Mouse (Mus musculus) gastrocnemius, postnatal 25 days (tissue): ENCODE data around the gene Myo1e. TPM values are rescaled to one million over a fixed set of nuclear protein-coding genes. Genes with fewer than 3 reads are reported as not detected.

Experiments used
- DNase-seq: peaks from one replicate; pipeline ENCODE4 v3.0.0; 2022
- long read RNA-seq, 2 experiments: library from polyadenylated mRNA; stranded (forward); transcript quantifications; one replicate each; pipeline ENCODE4 v2.0.0; 2021
- total RNA-seq, 2 experiments: library from RNA; stranded (reverse); gene quantifications; 1 replicate in 1 of 2; 2 replicates in 1 of 2; pipeline ENCODE4 v1.2.3; 2021

The Myo1e gene
- 1 to 10 TPM; 8.6 to 8.9 TPM for total RNA-seq
- long read RNA-seq, experiment 1, full-length matches to known transcripts = 4 of 31 reads
- long read RNA-seq, experiment 1, partial matches to known transcripts = 1 of 31 reads
- long read RNA-seq, experiment 1, other reads (novel, unspliced or antisense) = 26 of 31 reads
- long read RNA-seq, experiment 2, full-length matches to known transcripts = 5 of 20 reads
- long read RNA-seq, experiment 2, partial matches to known transcripts = 0 of 20 reads
- long read RNA-seq, experiment 2, other reads (novel, unspliced or antisense) = 15 of 20 reads

DNA sequence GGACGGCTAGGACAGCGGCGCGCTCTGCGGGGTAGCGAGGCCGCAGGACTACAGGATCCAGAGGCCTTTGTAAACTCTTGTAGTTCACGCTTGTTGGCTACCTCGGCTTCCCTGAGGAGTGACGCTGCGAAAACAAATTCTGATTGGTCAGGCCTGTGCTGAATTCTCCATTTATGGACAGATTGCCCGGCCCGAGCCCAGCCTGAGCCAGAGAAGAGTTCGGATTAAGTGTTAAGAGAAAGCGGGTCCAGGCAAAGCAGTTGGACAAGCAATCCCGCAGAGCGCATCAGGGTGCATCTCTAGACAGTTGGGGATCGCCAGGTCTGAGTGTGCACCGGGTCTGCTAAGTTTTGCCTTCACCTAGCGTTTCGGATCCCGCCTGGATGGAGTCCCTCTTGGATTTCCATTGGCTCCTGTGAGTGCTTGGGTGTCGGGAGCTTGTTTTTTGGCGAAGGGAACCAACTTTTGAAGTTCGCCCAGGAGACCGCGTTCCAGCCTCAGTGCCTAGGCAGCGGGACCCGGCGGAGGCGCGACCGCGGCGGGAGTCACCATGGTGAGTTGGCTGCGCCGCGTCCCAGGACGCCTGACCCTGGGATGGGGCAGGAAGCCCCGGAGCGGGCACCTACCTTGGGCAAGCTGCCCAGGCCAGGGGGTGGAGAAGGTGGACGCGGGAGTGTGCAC is at the start of gene Myo1e:
Gene Myo1e (plus strand): TSS at position 200 of the 681 bp plus-strand sequence.
- DNase-seq = peak; percentile 92

DNA sequence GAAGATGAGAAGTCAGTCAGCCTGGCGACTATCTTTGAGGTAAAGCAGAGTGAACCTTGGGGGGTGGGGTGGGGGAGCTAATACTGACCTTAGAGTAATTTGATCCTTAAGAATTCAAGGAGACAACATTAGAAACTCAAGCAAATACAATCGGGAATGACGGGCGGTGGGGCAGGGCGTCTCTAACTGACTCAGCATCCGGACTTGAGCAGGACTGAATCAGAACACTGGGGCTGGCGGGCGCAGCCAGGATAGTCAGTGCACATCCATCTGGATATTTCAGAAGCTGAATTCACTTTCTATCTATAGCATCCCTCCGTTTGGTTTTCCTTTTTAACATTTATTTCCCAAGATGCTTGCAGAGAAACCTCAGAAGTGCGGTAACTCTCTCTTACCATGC is 47.1 kb upstream of the Myo1e start:
- no peak for DNase-seq

DNA sequence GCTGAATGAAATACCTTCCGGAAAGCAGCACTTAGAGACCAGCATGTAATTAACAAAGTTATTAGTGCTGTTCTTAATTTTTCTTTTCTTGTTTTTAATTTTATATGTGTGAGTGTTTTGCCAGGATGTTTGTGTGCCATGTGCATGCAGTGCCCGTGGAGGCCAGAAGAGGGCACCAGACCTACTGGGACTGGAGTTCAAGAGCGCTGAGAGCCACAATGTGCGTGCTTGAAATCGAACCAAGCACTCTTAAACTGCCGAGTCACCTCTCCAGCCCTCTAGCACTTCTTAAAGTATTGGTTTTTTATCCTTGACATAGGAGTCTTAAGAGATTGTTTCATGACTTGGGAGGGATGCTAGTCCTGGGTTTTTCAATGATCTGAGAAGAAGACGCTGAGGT is 38.2 kb upstream of the Myo1e start:
- DNase-seq = no peak

DNA sequence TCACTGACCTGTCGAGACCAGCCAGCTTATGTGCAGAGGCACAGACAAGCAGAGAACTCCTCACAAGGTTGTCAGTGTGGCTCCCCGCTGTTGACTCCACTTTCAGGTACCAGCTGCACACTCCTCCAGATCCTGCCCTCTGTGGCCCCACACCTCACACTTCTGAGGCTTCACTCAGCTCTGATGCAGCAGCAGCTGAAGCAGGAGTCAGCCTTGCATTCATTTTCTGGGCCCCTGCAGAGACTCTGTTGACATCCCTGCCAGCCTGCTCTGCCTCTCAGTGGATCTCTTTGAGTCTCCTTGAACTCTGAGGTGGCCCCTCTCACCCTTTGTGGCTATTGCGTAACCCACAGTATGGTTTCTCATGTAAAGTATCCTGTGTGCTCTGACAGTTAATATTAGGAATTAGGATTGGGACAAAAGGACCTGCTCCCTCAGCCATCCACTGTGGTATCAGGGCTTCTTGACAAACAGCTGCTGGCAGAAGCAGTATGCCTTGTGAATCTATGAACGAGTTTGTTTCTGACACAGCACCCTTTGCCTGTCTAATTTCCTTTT is 32.8 kb upstream of the Myo1e start:
- DNase-seq = no peak

DNA sequence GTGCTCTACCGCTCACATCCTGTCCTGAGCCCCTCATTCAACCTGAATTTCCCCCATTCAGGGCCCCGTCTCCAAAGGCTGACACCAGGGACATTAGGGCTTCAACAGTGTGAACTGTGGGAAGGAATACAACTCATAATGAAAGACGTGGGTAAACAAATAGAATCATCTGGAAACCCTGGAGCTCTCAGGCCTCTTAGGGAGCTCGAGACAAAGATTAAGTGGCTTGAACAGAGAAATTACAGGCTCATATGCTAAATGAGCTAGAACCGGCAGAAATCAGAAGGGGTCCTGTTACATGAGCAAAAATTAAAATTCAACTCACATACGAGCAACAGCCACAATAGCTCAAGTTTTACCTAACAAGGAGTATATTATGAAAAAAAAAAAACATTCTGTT is 32.3 kb upstream of the Myo1e start:
- no peak for DNase-seq

DNA sequence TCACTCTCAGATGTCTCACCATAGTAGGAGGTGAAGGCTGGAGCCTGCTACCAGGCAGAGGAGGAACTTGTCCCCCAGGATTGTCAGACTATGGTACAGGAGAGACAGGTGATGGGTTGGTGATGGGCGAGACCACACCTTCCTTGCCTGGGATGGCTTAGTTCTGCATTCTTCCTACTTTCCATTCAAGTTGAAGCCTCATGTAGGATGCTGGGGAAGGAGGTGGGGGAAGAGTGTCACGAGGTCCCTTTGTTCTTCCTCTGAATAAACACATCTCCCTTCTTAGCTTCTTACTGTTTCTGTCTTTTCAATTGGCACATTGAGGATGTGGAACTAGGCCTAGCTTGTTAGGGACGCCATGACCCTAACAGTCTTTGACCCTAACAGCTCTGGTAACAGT is 30.9 kb upstream of the Myo1e start:
- DNase-seq = no peak

DNA sequence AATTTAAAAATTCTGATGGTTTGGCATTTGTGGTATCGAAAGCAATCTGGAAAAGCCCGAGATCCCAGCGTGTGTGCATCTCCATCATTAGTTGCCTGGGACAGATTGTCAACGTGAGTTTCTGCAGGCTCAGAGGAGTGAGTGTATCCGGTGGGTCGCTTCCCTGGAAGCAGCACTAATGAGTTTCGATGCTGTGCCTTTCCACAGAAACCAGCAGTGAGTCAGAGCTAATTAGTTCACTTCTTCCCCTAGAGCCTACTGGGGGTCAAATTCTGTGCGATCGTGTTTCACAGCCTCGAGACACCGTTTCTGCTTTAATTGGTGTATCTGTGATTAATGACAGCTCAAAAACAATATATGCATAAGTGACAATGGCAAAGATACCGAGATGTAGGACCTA is 25.4 kb upstream of the Myo1e start:
- DNase-seq = no peak

DNA sequence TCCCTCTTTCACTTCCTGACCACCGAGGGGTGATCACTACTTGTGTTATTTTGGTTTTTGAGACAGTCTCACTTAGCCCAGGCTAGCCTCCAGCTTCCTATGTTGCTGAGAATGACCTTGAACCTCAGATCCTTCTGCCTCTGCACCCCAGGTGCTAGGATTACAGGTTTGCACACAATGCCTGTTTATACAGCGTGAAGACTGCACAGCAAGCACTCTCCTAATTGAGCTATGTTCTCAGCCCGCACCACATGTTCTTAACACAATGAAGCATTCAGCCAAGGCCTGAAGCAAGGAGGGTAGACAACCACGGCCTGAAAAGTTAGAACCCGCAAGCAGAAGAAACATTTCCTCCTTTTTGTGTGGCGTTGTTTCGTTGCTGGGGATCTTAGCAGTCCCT is 24.5 kb upstream of the Myo1e start:
- no peak for DNase-seq

DNA sequence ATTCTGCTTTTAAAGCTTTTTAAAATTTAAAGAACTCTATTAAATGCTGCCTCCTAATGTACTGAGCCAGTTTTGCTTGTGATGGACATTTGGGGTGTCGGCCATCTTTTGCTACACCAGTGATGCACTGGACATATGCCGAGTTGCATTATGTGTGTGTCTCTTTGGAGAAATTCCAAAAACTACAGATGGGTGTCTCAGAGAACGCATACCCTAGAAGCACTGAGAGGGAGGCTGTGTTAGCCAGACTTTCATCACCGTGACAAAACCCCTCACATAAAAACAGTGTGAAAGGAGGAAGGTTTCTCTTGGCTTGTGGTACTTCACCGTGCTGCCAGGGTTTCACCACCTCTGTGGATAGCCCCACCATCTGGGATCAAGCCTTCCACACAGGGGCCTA is 14.8 kb upstream of the Myo1e start:
- no peak for DNase-seq

DNA sequence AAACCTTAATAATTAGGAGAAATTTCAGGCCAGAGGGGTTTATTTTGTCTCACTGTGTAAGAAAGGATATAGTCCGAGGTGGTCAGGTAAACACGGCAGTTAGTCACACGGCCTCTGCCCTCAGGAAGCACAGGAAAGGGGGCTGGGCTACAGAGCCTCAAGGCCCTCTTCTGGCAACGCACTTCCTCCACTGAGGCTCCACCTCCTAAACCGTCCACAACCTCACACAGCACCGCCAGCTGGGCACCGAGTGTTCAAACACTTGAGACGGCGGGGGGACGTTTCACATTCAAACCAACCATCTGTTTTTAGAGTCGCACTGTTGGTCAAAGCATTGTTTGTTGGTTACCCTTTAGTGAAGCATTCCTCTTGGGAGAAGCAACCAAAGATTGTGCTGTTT is 12.5 kb upstream of the Myo1e start:
- DNase-seq = no peak

DNA sequence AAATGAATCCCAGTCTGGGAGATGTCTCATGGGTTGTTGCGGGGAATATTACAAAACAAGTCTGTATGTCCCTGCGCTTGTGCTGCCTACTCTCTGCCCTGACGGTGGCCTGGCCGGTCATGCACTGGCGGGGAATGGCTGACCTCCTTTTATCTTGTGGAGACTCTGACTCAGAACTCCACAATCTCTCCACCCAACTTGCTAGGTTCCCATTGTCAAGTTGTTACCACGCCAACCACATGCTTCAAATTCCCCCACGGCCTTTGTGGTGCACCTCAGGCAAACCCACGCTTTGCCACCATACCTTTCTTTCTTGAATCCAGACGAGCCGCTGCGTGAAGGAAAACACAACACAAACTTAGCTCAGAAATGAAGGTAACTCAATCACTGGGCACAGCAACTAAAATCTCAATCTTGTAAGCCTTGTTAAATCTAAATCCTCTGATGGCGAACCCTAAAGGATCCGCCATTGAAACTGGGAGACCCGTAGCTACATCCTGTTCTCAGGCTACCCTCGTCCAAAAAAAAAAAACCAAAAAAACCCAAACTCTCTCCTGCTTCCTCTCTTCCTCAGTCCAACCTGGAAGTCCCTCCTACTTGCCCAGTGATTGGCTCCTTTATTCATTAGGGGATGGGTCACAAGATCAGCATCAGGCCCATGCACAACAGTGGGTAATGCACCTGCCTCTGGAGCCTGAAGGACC is 10.0 kb upstream of the Myo1e start:
- no peak for DNase-seq

DNA sequence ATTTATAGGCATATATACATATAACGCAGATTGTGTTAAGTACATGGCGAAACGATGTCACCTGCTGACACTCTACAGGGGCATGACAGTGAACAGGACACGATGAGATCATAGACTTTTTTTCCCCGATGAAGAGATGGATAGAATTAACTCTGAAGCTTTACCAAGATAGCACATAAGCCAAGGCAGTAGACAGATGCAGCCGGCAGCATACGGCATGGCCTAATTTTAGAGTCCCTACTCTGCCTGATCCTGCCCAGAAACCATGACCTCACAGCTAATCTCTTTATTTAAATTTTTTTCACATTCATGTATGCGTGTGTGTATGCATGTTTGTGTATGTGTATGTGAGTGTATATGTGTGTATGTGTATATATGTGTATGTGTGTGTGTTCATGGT is 9.2 kb upstream of the Myo1e start:
- DNase-seq = no peak

DNA sequence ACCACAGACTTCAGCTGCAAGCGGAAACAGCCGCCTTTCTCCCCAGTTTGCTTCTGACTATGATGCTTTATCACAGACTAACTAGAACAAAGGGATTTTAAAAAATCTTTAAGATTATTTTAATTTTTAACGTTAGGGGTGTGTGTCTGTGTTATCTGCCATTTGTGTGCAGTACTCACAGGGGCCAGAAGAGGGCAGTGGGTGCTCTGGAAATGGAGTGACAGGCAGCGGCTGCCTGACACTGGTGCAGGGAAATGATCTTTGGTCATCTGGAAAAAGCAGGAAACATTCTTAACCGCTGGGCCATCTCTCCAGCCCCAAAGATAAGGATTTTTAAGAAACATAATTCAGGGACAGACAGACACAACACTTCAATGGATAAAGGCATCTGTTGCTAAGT is 4.4 kb upstream of the Myo1e start:
- DNase-seq = no peak

DNA sequence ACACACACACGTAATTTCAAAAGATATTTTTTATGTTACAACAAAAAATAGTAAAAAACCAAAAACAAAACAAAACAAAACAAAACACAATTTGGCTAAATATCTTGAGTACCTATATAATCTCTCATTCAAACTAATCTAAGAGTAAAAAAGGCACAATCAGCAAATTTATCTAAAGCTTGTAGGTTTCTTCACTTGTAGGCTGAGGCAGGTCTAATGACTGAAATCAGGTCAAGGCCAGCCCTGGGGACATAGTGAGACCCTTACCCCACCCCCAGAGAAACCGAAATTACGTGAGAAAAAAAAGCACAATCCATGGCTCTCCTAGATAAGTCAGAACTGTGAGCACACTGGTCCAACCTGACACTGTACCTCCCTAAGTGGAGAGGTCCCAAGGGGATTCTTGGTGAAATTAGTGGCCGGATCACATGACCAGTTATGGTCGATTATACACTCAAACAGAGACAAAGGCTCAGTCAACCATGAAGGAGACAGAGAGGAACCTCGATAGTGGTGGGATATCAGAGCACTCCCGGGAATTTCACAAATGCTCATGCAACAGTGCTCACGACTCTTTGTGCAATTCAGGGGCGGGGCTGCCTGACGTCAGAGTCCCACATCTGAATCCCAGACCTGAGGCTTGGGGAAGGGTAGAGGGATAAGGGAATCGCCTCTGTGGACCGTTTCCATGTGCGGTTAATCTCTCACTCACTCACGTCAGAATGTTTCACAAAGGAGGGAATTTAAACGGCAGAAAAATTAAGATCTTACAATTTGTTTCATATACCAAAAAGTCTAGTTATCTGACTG is 3.7 kb upstream of the Myo1e start:
- DNase-seq = no peak

DNA sequence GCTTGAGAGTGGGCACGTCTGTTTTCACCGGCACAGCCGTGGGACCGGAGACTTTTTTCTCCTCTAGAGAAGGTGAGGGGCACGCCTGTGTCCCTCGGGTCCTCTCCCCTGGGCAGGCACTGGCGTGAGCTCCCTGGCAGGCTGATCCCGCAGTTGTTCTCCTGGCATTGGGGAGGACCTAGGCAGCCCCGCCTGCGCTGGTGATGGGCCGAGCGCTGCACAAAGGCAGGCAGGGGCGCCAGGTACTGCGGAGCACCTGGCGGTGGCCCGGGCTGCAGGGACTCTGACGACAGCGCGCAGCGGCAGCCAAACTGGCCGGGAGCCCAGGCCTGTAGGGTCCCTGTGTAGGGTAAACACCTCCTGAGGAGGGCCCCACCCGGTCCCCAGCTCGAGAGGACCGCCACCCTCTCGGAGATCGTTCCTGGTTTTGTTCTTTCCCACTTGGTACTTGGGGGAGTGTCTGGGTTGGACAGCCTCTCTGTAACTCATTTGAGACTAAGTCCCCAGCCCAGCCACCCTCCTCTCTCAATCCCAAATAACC is 901 bp downstream of the Myo1e start:
- DNase-seq = peak; percentile 62

DNA sequence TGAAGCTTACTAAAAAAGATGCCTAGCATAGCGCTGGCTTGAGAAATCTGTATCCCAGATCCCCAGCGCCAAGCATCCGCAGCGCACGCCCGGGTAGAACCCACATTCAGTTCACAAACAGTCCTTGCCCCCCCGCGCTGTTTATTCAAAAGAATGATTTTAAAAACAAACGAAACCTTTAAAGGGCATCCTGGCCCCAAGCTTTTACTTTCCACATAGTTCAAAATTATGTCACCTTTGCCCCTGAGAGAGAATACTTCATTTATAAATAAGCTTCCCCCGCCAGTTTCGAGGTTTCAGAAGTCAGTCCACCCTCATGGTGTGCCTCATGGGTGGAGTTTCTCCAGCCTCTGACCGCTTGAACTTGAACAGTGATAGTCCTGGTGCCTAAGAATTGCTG is 1.6 kb downstream of the Myo1e start:
- no peak for DNase-seq

DNA sequence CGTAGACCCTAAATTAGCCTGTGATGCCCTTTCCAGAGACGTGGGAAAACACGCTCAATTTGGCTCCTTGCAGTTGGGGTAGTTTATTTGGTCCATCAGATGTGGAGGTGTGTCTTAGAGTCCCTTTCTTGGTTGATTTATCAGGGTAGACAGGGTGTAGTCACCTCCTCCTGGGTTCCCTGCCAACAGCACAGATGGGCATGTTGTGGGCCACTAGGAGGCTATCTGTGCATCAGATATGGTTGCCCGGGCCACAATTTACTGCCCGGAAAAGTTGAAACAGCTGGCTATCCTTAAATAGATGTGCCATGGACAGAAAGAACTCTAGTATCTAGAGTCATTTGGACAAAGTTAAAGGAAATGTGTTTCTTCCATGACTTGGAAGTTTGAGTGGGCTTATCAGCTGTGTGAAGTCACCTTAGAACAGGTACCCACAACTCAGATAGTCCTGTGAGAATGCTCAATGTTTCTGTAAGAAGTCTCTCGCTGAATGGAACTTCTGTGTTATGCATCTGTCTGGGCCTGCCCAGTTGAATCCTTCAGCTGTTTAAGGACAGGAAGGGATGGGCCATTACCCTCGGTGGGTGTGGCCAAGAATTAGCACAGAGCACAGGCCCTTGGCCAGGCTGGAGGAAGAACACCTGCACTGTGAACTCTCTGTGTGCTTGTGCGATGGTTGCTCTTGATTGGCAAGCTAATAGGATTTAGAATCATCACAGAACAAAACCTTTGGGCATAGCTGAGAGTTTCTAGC is 2.3 kb downstream of the Myo1e start:
- peak; percentile 57 for DNase-seq

DNA sequence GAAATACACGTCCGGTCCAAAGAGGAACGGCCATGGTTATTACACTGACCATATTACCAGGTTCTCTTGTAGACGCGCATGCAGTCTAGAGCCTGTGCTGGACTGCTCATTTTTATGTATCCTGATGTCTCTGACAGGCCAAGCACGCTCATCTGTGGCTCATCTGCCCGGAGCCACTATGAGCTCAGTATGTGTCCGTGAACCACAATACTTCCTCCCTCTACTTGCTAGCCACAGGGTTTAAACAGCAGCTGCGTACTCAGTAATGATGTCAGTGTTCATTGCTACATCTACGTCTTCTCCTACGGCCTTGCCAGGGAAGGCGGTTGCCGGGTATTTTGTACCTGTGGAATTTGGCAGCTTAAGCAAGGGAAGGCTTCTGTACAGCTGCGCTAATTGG is 4.5 kb downstream of the Myo1e start:
- no peak for DNase-seq

DNA sequence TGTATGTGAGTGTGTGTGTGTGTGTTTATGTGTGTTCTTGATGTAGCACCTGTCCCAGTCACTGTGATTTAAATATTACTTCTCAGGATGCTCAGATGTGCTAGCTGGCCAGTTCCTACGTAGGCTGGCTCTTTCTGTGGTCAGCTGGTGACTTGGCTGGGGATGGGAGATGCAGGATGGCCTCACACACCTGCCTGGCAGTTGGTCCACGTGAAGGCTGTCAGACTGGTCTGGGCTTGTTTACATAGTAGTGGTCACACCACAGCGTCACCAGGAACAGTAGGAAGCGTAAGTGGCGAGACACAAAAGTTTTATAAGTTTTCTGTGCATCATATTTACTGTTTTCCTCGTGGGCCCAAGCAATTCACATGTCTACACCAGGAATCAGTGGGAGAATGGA is 9.4 kb downstream of the Myo1e start:
- DNase-seq = no peak

DNA sequence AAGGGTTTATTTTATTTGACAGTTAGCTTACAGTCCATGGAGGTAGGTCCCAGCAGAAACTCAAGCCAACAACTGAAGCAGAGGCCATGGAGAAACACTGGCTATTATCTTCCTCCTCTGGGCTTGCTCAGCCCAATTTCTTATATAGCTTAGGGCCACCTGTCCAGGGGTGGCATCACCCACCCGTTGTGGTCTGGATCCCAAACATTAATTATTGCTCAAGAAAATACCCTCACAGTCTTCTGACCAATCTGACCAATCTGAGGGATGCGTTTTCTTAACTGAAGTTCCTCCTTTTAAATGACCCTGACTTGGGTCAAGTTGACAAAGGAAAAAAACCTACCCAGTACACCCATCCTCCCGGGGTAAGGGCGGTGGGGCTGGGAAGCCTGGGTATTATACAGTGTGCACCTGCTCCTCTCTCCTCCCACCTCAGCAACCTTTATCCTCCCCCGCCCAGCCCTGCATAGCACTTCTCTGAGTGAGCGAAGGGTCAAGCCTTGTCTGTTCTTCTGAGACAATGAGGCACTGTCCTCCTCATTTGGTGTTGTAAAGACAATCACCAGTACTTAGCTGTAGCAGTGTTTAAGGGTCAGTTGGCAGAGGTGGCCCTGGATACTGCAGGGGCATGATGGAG is 12.3 kb downstream of the Myo1e start:
- DNase-seq = no peak
